Mouse (Mus musculus) large intestine, adult 2 months (tissue): ENCODE measurements around the gene Cxcr6. TPM values are rescaled to one million over a fixed set of nuclear protein-coding genes. Genes with fewer than 3 reads are reported as not detected.
"Not testable (repeated sequence)": the region's sequence is repeated elsewhere in the genome, so short reads cannot be mapped to it uniquely, and the experiment has no call there.

Source experiments
- DNase-seq: peaks from one replicate; pipeline ENCODE4 v3.0.0-alpha.2; 2012; ENCODE audit warnings: low read depth, low spot score
- WGBS: fragments of 180-500 bp; shearing (Covaris S2); methylation state at CpG from one replicate; pipeline ENCODE4 v1.1.7; 2018; 5-methylcytosine and 5-hydroxymethylcytosine counted together
- polyA plus RNA-seq: library from polyadenylated mRNA; depleted of rRNA; stranded (reverse); fragments of >200 nt; gene quantifications from 2 replicates; pipeline ENCODE4 v1.2.3, GENCODE M21; 2012; rRNA removed

The Cxcr6 gene
- 3.6 and 3.8 TPM in 2 replicates for polyA plus RNA-seq

DNA sequence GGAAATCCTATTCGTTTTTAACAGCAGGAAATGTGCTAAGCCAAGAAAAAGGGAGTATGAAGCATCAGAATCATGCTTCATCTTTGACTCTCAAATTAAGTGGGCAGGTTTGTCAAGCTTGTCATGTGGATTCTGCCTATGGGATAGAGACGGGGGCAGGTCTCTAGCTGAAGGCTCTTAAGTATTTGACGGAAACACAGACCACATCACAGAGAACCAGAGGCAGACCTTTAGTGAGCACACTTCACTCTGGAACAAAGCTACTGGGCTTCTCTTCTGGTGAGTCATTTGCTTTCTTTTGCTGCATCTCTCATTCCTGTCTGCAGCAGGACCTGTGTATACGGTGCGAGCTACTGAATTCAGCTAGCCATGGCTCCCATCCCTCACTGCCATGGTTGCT, at the start of gene Cxcr6:
Cxcr6 (plus strand) TSS at position 209 of the 400 bp plus-strand sequence.
- WGBS = 89% methylated on average over 5 of the region's 5 CpGs
- no peak for DNase-seq

- no peak for DNase-seq
- WGBS = 70% methylated on average over 3 of the region's 3 CpGs
Observed at GRCm38 (mm10) chr9:123756752-123757151, 49.5 kb upstream of the Cxcr6 start.

DNA sequence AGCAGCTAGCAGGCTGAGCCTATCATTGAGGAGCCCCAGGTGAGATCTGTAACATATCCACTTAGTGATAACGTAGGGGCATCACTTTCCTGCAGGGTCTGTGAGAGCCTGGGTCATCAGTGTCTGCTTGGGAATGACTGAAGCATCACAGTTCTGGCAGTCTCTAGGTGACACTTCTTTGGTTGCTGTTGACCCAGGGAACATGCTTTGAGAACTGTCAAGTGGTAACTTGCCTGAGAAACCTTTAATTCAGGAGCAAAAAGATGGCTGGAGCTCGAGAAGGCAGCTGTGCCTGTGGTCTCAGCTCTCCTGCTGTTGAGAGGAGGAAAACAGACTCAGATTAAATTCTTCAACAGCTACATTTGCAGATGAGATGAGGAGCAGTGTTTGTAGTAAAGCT, 48.9 kb upstream of the Cxcr6 start:
- 56% methylated on average over 2 of the region's 2 CpGs for WGBS

DNA sequence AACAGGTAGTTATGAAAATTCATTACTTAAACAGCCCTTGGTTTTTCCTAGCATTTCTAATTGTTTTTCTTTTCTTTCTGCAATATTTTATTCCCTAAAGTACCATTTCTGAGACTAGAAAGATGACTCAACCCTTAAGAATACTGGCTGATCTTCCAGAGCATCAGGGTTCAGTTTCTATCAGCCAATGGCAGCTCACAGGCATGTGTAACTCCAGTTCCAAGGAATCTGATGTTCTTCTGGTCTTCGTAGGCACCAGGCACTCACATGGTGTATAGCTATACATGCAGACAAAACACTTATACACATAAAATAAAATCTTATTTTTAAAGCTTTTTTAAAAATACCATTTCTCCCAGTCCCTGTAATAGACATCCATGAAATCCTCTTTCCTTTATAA, 48.1 kb upstream of the Cxcr6 start:
- WGBS = 58% methylated on average over 1 of the region's 1 CpGs
- no peak for DNase-seq

More for the DNA sequence above, 48.9 kb upstream of the Cxcr6 start:
- no peak for DNase-seq

DNA sequence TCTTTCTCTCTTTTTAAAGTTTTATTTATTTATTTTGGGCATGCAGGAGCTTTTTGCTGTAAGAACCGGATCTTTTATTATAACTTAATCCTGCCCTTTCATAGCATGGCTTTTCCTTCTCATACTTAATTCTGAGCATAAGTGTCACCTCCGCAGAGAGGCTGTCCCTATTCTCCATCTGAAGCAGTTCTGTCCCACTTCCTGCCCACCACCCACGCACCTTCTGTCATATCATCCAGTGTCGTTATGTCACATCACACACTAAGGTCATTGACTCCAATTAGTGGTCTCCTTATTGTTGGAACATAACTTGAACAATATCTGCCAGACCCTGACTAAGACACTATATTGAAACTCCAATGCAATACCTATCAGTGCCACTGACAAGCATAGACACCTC, 47.6 kb upstream of the Cxcr6 start:
- WGBS = 69% methylated on average over 4 of the region's 4 CpGs
- no peak for DNase-seq

DNA sequence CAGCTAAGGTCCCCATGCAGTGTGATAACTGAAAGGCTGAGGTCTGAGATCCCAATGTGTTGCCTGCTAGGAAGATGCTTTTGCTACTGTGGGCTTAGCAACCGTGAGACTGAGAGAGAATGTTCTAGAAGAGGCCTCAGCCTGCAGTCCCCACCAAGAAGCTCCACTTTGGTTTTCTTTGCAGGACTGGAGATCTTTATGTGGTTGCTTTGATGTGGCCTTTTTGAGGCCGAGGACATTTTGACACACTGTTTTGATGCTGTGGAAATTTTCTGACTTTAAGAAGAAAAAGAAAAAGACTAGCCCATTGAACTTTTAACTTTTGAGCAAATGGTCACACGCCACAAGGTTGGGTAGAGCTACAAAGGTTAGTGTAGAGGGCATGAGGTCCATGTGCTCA, 45.5 kb upstream of the Cxcr6 start:
- 87% methylated on average over 3 of the region's 3 CpGs for WGBS
- no peak for DNase-seq

DNA sequence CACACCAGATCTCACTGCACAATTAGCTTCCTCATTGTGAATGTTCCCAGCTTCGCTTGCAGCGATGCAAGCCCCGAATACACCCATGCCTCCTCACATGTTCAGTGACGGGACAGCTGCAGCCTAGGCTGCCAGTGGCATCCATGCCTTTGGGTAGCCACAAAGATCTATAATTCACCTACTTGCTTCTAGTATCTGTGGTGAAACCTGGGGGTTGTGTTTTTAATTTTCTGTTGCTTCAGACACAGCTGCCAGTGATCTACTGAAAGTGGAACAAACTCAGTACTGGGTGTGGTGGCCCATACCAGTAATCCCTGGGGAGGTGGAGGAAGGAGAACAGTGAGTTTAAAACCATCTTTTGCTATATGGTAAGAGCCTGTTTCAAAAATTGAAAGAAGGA, 43.4 kb upstream of the Cxcr6 start:
- no peak for DNase-seq
- WGBS = 76% methylated on average over 4 of the region's 4 CpGs

- 74% methylated on average over 3 of the region's 3 CpGs for WGBS
- no peak for DNase-seq
Observed at GRCm38 (mm10) chr9:123763771-123764170, 42.5 kb upstream of the Cxcr6 start.

DNA sequence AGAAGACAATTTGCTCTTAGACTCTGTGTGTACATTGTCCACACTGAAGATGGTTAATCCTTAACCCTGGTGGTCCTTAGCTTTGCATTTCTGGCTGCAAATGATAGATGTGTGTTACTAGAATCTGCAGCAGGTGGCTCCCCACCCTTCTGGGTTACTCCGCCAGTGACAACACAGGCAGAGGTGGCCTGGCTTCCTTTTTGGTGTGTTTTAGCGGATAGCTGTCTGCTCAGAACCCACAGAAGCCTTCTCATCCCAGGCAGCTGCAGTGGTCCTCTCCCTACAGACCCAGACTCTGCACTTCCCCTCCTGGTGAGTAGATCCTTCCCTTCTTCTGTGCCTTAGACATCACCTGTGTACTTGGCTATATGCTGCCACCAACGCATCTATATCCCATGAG, 39.3 kb upstream of the Cxcr6 start:
- 80% methylated on average over 3 of the region's 3 CpGs for WGBS
- DNase-seq = no peak

GRCm38 (mm10) chr9:123768443-123768842, 37.8 kb upstream of the Cxcr6 start:
- WGBS = 50% methylated on average over 1 of the region's 1 CpGs
- DNase-seq = no peak

DNA sequence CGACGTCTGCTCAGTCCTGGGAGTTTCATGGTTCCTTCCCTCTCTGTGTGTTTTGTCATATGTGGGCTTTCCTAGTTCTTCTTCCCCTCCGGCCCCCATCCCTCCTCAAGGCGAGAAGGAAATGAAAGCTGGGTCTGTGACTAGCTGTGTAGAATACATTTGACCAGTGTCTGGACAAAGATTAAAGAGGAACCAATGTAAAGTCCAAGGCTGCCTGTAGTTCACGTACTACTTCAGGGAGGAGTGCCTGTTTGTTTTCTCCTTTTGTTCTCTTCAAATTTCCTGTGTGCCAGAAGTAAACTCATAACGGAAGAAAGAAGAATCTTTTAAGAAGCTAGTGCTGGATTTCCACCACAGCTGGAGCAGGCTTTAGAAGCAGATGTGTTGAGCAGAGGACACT, 36.7 kb upstream of the Cxcr6 start:
- no peak for DNase-seq
- WGBS = 41% methylated on average over 6 of the region's 6 CpGs

DNA sequence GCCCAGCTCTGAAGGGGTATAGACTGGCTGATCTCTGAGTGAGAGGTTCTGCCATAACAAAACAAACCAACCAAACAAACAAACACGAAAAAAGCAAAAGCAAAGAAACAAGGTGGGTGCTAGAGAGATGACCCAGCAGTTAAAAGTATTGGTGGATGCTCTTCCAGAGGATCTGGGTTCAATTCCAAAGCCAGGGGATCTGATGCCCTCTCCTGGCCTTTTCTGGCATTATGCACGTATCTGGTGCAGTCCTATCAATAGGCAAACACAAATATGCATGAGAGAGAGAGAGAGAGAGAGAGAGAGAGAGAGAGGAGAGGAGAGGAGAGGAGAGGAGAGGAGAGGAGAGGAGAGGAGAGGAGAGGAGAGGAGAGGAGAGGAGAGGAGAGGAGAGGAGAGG, 33.0 kb upstream of the Cxcr6 start:
- 29% methylated on average over 2 of the region's 2 CpGs for WGBS
- not testable (repeated sequence) for DNase-seq

GRCm38 (mm10) chr9:123788855-123789529, 17.3 kb upstream of the Cxcr6 start:
- DNase-seq = no peak
- 40% methylated on average over 4 of the region's 4 CpGs for WGBS

DNA sequence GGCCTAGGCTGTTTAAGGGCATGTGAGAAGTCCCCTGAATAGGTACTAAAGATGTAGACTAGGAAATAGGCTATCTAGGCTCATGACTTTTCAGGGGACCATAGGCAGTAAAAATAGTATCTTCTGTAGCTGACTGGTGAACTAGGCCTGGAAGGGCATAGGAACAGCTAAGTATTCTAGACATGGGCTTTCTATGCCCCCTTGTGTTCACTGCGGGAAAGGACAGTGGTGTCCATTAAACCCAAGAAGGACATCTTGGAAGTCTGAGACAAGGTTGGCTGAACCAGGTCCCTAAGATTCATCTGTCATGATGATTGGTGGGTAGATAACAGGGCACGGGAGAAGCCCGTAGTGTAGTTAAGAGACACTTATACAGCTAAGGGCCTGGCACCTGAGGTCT, 10.1 kb upstream of the Cxcr6 start:
- 64% methylated on average over 3 of the region's 3 CpGs for WGBS
- DNase-seq = no peak

DNA sequence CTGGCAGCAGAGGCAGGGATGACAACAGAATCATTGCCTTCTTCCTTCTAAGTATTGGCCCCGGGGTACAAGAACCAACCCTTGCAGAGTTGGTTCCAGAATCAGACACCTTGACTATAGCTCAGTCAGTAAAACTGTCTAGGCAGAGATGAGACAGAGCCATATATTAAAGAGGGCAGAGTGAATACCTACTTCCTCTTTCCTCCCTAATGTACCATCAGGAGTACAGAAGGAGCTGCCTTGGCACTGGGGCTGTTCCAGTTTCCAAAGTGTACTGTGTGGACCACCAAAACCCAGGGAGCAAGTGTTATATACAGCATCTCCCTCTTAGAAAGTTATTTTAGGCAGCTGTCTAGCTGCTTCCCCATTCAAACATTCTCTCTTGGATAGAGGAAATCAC, 4.7 kb upstream of the Cxcr6 start:
- no peak for DNase-seq
- WGBS = 74% methylated on average over 1 of the region's 1 CpGs

GRCm38 (mm10) chr9:123802421-123802820, 3.9 kb upstream of the Cxcr6 start:
- WGBS = 94% methylated on average over 2 of the region's 2 CpGs
- DNase-seq = no peak

- no peak for DNase-seq
Observed at GRCm38 (mm10) chr9:123802896-123803295, 3.4 kb upstream of the Cxcr6 start.

DNA sequence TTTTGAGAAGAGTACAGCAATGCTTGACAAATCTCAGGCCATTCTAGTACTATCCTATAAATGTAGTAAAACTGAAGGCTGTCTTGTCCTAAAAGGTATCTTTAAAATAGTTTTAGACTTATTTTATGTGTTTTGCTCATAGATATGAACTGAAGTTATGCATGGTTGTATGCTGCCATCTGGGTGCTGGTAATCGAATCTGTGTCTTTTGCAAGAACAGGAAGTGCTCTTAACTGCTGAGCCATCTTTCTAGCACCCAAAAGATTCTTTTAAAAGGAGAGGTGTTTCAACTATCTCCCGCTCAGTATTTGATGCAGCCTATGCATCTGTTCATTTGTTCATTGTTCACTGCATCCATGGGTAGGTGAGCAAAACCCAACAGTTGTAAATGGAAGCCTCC, 1.0 kb upstream of the Cxcr6 start:
- WGBS = 88% methylated on average over 2 of the region's 2 CpGs
- no peak for DNase-seq

DNA sequence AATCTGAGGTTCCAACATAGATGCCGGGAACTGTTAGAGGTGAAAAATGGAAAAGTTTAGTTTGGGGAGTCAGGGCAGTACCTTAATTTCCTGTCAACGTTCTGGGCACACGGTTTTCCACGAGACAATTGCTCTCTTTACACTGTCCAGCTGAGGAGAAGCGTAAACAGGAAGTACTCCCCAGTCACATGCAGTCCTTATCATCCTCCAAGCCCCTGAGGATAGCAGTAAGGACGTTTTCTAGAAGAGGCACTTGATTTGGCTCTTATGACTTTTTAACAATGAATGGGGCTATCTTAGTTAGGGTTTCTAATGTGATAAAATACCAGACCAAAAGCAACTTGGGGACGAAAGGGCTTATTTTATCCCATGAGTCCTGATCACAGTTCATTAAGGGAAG, 2.3 kb downstream of the Cxcr6 start:
- DNase-seq = no peak
- 55% methylated on average over 7 of the region's 7 CpGs for WGBS

DNA sequence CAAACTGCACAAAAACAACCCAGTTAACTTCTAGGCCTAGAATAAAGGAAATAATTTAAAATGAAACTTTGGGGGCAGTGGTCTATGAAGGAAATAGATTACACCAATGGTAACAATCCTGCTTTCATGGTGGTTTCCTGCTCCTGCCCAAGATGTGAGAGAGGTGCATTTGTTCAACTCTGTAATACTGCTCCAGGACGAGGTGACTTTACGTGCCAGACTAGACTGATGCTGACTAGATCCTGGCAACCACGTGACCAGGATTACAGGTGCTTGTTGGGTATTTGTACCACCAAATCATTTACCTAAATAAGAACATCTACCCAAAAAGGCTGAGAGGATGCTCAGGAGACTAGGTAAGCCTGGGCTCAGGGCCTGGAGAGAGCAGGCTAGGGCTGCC, 5.6 kb downstream of the Cxcr6 start:
- WGBS = 88% methylated on average over 3 of the region's 3 CpGs

DNA sequence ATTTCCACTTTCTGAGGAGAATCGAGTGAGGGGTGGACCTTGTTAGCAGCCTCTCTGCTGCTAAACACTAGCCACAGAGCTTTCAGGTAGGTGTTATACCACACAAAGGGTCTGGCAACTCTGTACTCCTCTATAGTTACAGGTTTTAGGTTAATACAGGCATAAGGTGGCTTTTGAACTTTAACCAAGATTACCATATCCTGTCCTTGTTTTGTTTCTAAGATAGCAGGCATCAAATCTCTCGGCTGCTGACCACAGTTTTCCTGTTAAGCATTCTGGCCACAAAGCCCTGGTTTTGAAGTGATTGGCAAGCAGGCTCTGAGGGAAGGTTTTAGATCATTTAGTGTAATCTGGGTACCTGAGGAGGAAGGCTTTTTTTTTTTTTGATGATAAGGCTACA, 8.1 kb downstream of the Cxcr6 start:
- 63% methylated on average over 2 of the region's 2 CpGs for WGBS
- no peak for DNase-seq

More for the DNA sequence above, 5.6 kb downstream of the Cxcr6 start:
- DNase-seq = no peak

DNA sequence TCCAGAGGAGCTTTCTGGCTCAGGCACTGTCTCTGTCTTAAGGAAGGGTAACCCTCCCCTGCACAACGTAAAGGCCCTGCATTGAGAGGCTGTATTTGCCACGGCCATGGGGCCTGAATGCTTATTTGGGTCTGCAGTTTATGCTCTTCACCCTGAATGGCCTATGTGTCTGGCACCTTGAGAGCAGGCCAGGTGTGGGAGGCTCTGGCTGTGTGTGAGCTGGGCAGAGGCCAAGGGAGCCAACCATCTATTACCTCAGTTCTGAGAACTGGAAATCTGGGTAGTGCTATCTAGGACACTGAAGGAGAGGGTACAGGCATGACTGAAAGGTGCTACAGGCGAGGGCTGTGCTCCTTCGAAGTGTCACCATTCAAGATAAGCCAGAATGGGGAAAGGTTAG, 8.5 kb downstream of the Cxcr6 start:
- 86% methylated on average over 4 of the region's 4 CpGs for WGBS
- DNase-seq = no peak
